Mouse (Mus musculus) inflammation-experienced regulatory T-cells, adult 6 months (primary cell): ENCODE results near the gene Dop1b. TPM values are rescaled to one million over a fixed set of nuclear protein-coding genes. Genes with fewer than 3 reads are reported as not detected.
"Not testable (repeated sequence)": the region's sequence is repeated elsewhere in the genome, so short reads cannot be mapped to it uniquely, and the experiment has no call there.

Experiments
- ATAC-seq: one replicate; pipeline ENCODE4 v1.8.0; 2017
- polyA plus RNA-seq, 3 experiments: library from polyadenylated mRNA; unstranded; fragments of 100-300 nt; shearing (Covaris generic); gene quantifications; one replicate each; pipeline ENCODE4 v1.2.1; 2017

The Dop1b gene
- polyA plus RNA-seq: 10 to 100 TPM; 26.9 to 28.1 (median 28.0) TPM

- ATAC-seq: peak; percentile 82
Measured at GRCm38 (mm10) chr16:93711411-93712188, at the start of gene Dop1b. Dop1b (plus strand) TSS chr16:93711904.

- no peak for ATAC-seq
Measured at GRCm38 (mm10) chr16:93667976-93668375, 43.7 kb upstream of the Dop1b start.

- no peak for ATAC-seq
Measured at GRCm38 (mm10) chr16:93669521-93669920, 42.2 kb upstream of the Dop1b start.

- ATAC-seq: not testable (repeated sequence)
Measured at GRCm38 (mm10) chr16:93670466-93670865, 41.2 kb upstream of the Dop1b start.

GRCm38 (mm10) chr16:93671064-93671463, 40.6 kb upstream of the Dop1b start:
- ATAC-seq: no peak

- ATAC-seq: no peak
Measured at GRCm38 (mm10) chr16:93676376-93676775, 35.3 kb upstream of the Dop1b start.

- no peak for ATAC-seq
Measured at GRCm38 (mm10) chr16:93678206-93678605, 33.5 kb upstream of the Dop1b start.

GRCm38 (mm10) chr16:93679165-93679564, 32.5 kb upstream of the Dop1b start:
- no peak for ATAC-seq

GRCm38 (mm10) chr16:93682156-93682688, 29.5 kb upstream of the Dop1b start:
- no peak for ATAC-seq

- ATAC-seq: peak; percentile 42
Measured at GRCm38 (mm10) chr16:93682689-93683507, 28.8 kb upstream of the Dop1b start, which contains the start of gene Cbr3. Cbr3 (plus strand) TSS chr16:93683215.

GRCm38 (mm10) chr16:93683508-93684236, 28.0 kb upstream of the Dop1b start:
- no peak for ATAC-seq

- ATAC-seq: no peak
Measured at GRCm38 (mm10) chr16:93684441-93684840, 27.3 kb upstream of the Dop1b start.

- not testable (repeated sequence) for ATAC-seq
Measured at GRCm38 (mm10) chr16:93685783-93686182, 25.9 kb upstream of the Dop1b start.

- ATAC-seq: no peak
Measured at GRCm38 (mm10) chr16:93686421-93686820, 25.3 kb upstream of the Dop1b start.

- ATAC-seq: peak; percentile 54
Measured at GRCm38 (mm10) chr16:93686945-93687344, 24.8 kb upstream of the Dop1b start.

- ATAC-seq: no peak
Measured at GRCm38 (mm10) chr16:93691206-93691841, 20.4 kb upstream of the Dop1b start.

GRCm38 (mm10) chr16:93692744-93693143, 19.0 kb upstream of the Dop1b start:
- no peak for ATAC-seq

GRCm38 (mm10) chr16:93707116-93707515, 4.6 kb upstream of the Dop1b start:
- no peak for ATAC-seq

- ATAC-seq: no peak
Measured at GRCm38 (mm10) chr16:93709217-93709616, 2.5 kb upstream of the Dop1b start.

GRCm38 (mm10) chr16:93710924-93711323, 780 bp upstream of the Dop1b start:
- ATAC-seq: peak; percentile 60

GRCm38 (mm10) chr16:93712189-93712885, 633 bp downstream of the Dop1b start:
- peak; percentile 22 for ATAC-seq
